Mouse (Mus musculus): ENCODE measurements around the gene Atxn7l3b.
"Not testable (repeated sequence)": the region's sequence is repeated elsewhere in the genome, so short reads cannot be mapped to it uniquely, and the experiment has no call there.

Gene Atxn7l3b

DNA sequence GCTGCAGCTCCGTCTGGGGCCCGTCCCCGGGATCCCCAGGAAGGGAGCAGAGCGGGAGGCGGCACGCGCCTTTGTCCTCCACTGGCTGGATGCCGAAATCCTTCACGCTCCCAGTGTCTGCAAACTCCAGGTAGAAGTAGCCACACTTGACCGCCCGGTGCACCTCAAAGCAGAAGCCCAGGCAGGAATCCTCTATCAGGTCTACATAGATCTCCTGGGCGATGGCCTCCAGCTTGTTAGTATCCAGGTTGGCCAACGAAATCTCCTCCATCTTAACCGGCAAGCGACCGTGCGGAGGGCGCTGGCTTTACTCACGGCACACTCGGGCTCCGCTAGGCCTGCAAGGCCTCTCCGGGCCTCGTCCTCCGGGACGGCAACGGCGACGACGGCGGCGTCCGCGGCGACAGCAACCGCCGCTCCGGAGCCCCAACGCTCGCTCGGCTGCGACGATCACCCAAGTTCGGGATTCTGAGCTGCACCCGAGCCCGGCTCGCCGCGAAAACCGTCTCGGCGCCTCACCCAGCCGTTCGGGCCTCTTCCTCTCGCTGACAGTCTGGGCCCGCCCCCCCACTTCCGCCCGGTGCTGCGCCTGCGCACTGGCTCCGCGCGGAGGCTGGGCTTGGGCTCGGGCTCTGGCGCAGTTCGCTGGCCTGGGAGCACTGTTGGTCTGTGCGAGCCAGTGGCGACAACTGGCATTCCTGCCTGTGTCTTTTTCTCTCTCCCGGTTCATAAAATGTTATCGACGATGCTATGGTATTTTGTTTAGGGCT is at the start of gene Atxn7l3b:
Gene Atxn7l3b, minus strand, starts transcription at position 550 of the 770 bp plus-strand sequence.
- peak; percentile 95 for DNase-seq (ENCODE audit: extremely low read depth, insufficient read length, low spot score)

DNA sequence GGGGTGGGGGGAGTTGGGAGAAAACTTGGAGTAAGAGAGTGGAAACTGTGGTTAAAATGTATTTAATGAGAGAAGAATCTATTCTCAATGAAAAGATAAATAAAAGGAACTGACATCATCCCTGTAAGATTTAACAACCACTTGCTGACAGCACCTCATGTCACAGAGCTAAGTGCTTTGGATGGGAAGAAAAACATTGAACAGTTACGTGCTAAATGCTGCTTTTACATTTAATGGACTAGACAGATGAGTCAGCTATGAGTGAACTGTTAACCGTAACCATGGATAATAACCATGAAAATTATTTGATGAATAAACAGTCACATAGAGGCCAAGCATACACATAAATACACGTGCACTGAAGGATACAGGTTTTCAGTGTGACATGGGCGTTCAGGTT is 48.8 kb upstream of the Atxn7l3b start:
- no peak for DNase-seq (ENCODE audit: extremely low read depth, insufficient read length, low spot score)

DNA sequence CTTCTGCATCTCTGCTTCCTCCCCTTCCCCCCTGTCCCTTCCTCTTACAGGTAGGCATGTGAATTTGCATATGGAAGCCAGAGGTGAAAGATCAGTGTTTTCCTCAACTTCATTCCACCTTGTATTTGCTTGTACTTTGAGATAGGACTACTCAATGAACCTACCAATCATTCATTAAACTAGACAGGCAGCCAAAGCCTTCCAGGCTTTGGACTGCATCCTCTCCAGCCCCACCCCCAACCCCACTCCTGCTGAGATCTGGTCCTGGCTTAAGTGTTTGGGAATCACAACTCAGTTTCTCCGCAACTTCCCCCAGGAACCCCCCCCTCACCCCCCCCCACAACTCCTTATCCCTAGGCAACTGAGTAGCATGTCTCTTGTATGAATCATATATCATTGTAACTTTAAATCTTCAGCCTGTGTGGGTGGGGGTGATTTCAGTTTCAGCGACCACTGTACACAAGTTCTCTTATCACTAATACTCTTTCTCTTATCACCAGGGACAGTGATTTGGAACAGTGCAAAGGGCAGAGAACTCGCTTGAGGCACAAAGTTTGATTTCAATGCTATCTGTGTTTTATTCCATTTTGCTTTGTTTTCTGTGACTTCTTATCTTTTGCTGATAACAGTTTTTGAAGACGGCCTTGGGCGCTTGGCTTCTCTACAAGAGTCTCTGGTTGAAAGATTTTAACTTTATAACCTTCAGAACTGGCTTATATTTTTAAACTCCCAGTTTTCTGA is 44.7 kb upstream of the Atxn7l3b start:
- DNase-seq (ENCODE audit: extremely low read depth, insufficient read length, low spot score): no peak

GRCm38 (mm10) chr10:112970002-112970589 is 41.3 kb upstream of the Atxn7l3b start:
- no peak for DNase-seq (ENCODE audit: extremely low read depth, insufficient read length, low spot score)

DNA sequence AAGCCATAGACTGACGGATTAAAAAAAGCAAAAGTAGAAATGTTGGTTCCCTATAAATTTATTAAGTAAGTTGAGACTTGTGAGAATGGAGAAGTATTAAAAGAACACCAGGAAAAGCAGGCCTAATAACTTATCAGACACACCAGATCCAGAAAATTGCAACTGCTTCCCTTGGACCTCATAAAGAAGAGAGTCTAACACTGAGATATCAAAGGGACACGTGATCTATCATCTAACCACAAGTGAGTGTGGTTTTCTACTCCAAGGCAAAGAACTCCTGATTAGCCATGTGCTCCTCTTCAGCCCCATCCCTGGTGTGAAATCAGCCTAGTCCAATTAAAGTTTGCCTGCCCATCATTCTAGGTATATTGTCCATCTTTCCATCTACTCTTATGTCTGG is 38.8 kb upstream of the Atxn7l3b start:
- no peak for DNase-seq (ENCODE audit: extremely low read depth, insufficient read length, low spot score)

- DNase-seq (ENCODE audit: extremely low read depth, insufficient read length, low spot score): not testable (repeated sequence)
Measured at GRCm38 (mm10) chr10:112962216-112962615, 33.4 kb upstream of the Atxn7l3b start.

GRCm38 (mm10) chr10:112954140-112954539 is 25.3 kb upstream of the Atxn7l3b start:
- no peak for DNase-seq (ENCODE audit: extremely low read depth, insufficient read length, low spot score)

DNA sequence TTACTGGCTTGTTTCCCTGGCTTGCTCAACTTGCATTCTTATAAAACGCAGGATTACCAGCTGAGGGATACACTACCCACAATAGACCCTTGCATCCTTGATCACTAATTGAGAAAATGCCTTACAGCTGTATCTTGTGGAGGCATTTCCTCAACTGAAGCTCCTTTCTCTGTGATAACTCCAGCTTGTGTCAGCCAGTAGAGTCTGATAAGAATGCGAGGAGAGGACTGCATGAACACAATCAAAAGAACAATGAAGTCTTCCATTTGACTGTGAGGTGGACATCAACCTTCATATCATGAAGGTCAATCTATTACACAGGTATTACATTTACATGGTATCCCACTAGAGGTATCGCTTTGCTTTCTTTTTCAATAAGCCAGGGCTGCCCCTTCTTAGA is 19.7 kb upstream of the Atxn7l3b start:
- no peak for DNase-seq (ENCODE audit: extremely low read depth, insufficient read length, low spot score)

GRCm38 (mm10) chr10:112929222-112929615 is 418 bp upstream of the Atxn7l3b start:
- DNase-seq (ENCODE audit: extremely low read depth, insufficient read length, low spot score): no peak

GRCm38 (mm10) chr10:112926961-112927360 is 1.8 kb downstream of the Atxn7l3b start:
- DNase-seq (ENCODE audit: extremely low read depth, insufficient read length, low spot score): no peak

- no peak for DNase-seq (ENCODE audit: extremely low read depth, insufficient read length, low spot score)
Measured at GRCm38 (mm10) chr10:112926271-112926670, 2.5 kb downstream of the Atxn7l3b start.

DNA sequence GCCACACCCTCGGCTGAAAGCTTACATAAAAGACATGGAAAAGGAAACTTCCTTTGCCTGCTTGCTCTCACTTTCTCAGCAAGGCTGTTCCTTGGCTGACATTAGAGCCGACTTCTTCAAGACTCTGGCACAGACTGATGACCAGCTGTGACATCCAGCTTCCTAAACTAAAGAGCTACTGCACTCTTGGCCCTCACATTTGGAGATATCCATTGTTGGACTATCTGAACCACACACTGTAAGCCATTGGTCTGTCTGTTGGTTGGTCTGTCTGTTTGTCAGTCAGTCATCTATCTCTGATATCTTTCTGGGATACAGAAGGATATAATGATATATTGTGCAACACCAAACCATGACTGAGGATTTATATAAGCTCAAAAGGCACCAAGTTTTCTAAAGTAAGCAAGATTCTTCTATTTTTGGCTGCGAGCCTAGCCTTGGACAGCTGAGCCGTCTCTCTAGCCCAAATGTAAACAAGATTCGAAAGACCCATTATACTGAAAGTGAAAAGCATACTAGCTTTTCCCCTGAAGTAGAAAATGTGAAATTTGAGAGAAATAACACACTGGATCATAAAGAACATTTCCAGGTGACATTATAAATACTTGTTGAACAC is 12.1 kb downstream of the Atxn7l3b start:
- DNase-seq (ENCODE audit: extremely low read depth, insufficient read length, low spot score): no peak

GRCm38 (mm10) chr10:112900243-112900642 is 28.6 kb downstream of the Atxn7l3b start:
- DNase-seq (ENCODE audit: extremely low read depth, insufficient read length, low spot score): no peak

DNA sequence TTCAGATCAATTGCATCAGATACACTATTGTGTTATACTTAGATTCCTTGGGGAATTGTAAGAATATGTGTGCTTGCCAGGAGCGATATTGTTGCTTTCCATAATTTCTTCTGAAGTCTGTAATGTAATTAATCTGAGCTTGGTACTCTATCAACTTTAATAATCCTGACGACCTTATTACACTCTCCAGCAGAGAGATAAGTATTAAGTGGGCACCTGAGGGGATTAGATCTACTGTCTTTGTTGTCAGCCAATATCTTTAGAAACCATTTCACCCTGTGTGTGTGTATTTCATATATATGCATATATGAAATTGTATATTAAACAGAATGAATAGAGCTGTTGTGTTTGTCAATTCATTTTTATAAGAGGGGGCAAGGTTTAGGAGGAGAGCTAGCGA is 29.0 kb downstream of the Atxn7l3b start:
- DNase-seq (ENCODE audit: extremely low read depth, insufficient read length, low spot score): no peak

DNA sequence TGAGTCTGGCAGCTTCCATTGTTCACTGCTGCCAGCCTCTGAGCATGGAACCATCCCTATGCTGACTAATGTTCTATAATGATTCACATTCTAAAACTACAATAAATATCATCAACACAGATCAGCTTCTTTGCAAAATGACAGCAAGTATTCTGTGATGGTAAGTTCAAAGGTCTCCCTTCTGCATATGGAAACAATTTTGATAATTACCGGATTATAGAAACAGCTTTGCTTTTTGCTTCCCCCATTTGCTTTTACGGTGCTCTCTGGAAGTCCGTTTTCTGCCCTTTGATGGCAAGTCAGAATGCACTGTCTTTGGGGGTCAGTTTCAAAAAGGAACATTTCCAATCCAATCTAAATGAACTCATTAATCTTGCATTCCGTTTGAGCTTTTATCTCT is 32.2 kb downstream of the Atxn7l3b start:
- no peak for DNase-seq (ENCODE audit: extremely low read depth, insufficient read length, low spot score)

DNA sequence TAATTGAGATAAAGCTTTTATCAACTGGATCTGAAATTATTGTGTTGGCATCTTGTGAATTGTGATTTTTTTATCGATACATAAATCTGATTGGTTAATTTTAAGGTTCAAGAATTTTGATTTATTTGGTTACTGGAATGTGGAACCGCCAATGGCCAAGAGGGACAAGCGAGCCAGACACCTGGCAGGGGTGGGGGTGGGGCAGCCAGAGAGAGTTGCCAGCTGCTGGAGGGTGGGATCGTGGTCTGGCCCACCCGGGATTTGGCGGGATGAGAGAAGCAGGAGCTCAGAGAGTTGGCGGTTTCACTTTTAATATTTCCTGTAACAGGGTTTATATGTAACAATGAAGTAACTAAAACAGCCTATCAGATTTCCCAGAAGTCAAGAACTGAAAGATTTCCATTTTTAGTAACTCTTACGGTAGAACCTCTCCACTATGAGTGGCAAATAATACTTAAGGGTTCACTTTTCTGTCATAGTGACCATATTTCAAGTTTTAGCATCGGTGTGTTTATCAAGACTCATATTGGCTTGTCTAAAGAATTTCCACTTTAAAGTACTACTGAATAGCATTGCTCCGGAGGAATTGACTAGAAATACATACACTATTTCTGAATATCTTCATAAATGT is 35.1 kb downstream of the Atxn7l3b start:
- no peak for DNase-seq (ENCODE audit: extremely low read depth, insufficient read length, low spot score)

GRCm38 (mm10) chr10:112884064-112884463 is 44.7 kb downstream of the Atxn7l3b start:
- DNase-seq (ENCODE audit: extremely low read depth, insufficient read length, low spot score): no peak

DNA sequence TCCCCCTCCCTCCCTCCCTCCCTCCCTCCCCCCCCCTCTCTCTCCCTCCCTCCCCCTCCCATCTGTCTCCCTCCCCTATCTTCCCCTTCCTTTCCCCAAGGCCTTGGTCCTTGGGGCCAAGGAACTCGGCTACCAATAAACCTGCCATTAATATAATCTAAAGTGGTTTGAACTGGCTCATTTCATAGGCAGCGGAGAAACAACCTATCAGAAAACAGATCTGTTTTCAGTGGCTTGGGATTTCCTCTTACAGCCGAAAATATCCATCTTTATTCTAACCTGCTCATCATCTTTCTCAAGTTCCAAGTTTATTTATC is 45.2 kb downstream of the Atxn7l3b start:
- DNase-seq (ENCODE audit: extremely low read depth, insufficient read length, low spot score): no peak

- DNase-seq (ENCODE audit: extremely low read depth, insufficient read length, low spot score): peak; percentile 69
Measured at GRCm38 (mm10) chr10:112882789-112883687, 45.8 kb downstream of the Atxn7l3b start.

DNA sequence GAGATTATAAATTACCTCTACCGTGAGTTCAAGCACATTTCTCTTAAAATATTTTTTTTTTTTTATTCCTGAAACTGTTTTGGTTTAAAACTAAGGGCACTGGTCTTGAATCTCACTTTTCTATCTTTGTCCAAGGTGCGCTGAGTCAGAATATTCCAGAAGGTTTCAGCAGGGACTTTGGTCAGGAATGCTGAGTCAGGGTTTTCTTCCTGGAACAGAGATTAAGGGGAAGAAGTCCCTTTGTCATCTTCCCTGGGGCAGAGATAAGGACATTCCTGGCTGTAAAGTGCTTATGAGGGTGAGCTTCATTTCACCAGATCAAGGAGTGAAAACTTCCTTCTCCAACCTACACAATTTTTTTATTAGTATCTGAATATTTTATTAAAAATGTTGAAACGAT is 46.7 kb downstream of the Atxn7l3b start:
- DNase-seq (ENCODE audit: extremely low read depth, insufficient read length, low spot score): no peak

All from 3134 (cell line).